Mouse (Mus musculus): ENCODE data around the gene Lekr1.

The Lekr1 gene

DNA sequence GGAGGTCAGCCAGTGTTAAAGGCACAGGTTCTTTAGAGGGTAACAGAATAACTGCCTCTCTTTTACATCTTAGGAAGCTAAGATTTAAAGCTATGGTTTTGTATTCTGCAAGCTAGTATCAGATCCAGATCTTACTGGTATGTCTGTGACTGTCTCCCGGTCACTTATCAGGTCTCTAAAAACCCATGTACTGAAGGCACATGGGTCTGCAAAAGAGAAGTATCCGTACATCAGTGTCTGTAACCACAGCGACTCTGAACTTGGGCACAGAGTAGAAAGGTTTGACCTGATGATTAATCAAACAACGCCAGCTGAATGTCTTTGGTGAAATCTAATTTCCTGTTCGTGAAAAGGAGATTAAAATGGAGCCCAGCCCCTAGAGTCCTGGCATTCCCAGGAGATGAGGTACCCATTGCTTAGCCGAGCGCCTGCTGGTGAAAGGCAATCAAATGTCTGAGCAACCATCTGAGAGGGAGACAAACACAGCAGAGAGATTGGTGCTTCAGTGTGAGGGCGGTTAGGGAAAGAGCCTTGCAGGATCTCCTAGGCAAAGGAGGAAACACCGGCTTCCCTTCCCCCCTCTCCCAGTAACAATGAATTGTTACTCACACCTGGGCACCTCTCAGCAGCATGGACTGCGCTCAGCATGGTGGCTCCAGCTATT is 205.7 kb downstream of the Lekr1 start:
- no peak for DNase-seq (ENCODE audit: low read depth, low spot score)

DNA sequence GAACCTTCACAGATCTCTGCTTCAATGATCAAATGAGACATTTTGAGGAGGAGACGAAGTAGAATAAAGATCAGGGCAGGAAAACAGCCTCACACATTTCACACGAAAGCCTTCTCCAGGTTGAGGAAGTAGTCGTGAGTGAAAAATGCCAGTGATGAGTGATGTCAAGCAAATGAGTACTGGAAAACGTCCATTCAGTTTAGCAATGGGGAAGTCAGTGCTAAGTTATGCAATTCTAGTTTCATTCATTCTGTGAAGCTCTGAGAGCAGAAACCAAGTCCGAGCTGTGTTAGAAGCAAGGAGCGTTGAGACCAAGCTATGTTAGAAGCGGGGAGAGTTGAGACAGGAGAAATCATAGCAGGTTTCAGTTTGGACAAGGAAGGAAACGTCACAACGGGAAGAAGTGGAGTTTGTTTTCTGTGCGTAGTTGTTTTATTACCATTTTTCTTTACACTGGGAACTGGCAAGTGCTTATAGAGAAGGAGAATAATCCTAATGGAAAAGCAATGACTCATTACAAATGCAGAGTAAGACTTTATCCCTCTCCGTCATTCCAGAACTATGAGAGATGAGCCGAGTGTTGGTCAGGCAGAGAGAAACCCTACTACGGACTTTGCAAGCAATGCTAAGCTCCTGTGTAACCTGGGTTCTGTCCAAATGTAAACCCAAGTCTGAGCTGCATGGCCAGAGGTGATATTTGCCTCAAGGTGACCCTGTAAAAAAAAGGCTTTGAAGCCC is 207.2 kb downstream of the Lekr1 start:
- DNase-seq (ENCODE audit: low read depth, low spot score): no peak
